Mouse (Mus musculus) spleen, postnatal 4 days (tissue): ENCODE measurements around the gene Cog7.

Source experiments
- DNase-seq, 2 experiments: peaks; one replicate each; pipeline ENCODE4 v3.0.0; 2022; ENCODE audit warnings: low spot score in 2 of 2

The Cog7 gene

GRCm38 (mm10) chr7:121981307-121981871 lies at the start of gene Cog7:
Gene Cog7, minus strand, starts transcription at chr7:121981711.
- DNase-seq = peak; percentile 89 to 97

DNA sequence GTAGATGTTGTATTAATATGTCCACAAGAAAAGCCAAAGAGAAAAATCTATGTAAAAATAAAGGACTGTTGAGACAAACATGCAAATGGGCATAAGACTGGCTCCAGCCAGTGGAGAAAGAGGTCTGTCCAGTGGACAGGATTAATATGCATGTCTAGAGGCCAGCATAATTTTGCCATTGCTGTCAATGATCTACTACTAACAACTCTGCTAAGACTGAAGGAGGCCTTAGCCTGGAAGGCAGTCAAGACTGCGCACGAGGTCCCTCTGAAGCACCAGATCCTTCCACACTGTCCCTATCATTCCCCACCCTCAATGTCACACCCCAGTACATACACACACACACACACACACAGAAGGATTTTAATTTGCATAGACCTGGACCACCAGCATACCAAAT lies 40.6 kb upstream of the Cog7 start:
- no peak for DNase-seq

- DNase-seq = peak; percentile 87 to 92
Observed at GRCm38 (mm10) chr7:122020667-122021354, 39.3 kb upstream of the Cog7 start, which contains the start of gene Gga2. Gene Gga2, minus strand, starts transcription at chr7:122021222.

GRCm38 (mm10) chr7:122020273-122020666 lies 38.8 kb upstream of the Cog7 start:
- DNase-seq = no peak

- no peak for DNase-seq
Observed at GRCm38 (mm10) chr7:122018978-122019377, 37.5 kb upstream of the Cog7 start.

DNA sequence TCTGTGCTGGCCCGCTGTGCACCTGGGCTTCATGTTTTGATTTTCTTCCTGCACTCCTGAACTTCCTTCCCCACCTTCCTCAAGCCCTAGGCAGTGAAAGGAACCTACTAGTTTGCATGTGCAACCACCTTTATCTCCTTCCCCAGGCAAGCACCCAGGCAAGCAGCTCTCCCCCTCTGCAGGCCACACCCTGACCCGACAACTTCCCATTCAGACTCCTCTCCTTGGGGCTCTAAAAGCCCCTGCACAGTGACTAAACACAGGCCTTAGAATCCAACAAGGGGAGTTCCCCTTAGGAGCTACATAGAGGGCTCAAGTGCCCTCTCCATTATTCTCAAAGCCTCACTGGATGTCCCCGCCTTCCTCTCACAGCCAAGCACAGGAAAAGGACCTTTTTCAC lies 36.7 kb upstream of the Cog7 start:
- DNase-seq = peak; percentile 58 to 72

- no peak for DNase-seq
Observed at GRCm38 (mm10) chr7:122015734-122016133, 34.2 kb upstream of the Cog7 start.

DNA sequence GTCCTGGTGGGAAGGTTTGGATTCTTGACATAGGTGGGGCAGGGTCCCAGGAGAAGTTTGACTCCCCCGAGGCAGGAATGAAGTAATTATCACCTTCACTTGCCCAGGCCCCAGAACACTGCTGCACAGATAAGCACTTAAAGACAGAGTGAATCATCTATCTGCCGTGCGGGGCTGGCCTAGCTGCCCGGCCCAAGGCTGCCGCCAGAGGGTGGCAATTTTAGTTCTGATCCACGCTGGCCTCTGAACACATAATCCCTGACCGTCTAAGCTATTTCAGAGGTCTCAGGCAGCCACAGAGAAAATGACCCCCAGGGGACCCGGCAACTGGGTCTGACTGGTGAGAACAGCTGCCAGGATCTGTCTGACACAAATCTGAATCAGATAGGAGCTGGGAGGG lies 33.6 kb upstream of the Cog7 start:
- no peak for DNase-seq

DNA sequence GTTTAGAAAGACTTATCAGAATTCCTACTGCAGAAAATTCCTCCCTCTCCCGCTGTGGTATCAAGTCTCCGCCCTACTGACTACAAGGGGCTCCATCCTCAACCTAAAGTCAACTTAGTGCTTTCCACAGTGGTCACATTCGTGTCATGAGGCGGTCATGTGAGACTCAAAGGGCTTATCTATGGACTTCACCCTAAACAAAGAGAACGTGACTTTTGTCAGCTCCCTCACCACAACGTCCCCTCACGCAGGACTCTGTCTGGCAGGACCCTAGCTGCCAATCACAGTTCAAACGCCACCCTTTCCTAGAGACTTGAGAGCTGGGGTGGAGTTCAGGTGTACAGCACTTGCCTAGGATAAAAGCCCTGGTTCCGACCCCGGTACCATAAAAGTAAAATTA lies 31.4 kb upstream of the Cog7 start:
- no peak for DNase-seq

GRCm38 (mm10) chr7:122012370-122012769 lies 30.9 kb upstream of the Cog7 start:
- no peak for DNase-seq

GRCm38 (mm10) chr7:122000396-122000795 lies 18.9 kb upstream of the Cog7 start:
- no peak for DNase-seq

- DNase-seq = no peak
Observed at GRCm38 (mm10) chr7:121995961-121996360, 14.4 kb upstream of the Cog7 start.

GRCm38 (mm10) chr7:121975031-121975430 lies 6.5 kb downstream of the Cog7 start:
- peak; percentile 52 to 78 for DNase-seq

- no peak for DNase-seq
Observed at GRCm38 (mm10) chr7:121971698-121972097, 9.8 kb downstream of the Cog7 start.

DNA sequence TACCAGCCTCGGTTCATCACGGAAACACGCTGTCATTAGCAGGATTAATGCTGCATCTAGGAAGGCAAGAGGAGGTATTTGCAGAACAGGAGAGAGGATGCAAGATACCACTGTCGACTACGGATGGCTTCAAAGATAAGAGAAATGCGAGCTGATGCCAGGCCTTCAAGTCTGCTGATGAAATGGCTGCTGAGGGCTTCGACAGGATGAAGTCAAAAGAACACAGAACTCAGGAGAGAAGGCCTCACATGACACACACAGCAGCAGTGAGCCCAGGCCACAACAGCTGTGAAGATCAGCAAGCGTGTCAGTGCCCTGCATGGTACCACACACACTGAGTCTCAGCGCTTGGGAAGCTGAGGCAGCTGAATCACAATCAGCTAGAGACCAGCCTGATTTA lies 11.3 kb downstream of the Cog7 start:
- no peak for DNase-seq

GRCm38 (mm10) chr7:121968816-121969215 lies 12.7 kb downstream of the Cog7 start:
- DNase-seq = no peak

- DNase-seq = no peak
Observed at GRCm38 (mm10) chr7:121968242-121968641, 13.3 kb downstream of the Cog7 start.

DNA sequence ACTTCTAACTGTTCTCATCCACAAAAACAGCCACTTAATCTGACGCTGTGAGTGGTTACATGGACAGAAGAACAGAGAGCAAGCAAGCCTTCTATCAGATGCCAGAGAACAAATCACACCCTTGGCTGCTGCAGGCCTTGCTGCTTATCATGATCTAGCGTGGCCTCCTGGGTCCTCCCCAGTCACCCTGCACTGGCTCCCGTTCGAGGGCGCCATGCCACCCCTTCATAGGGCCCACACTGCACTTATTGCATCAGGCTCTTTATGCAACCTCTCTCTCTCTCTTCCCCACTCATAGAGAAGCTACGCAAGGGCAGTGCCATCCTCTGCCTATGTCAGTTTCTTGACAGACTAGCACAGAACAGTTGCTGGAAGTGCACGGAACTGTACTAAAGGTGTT lies 15.3 kb downstream of the Cog7 start:
- DNase-seq = no peak

- DNase-seq = no peak
Observed at GRCm38 (mm10) chr7:121963883-121964398, 17.6 kb downstream of the Cog7 start.

- DNase-seq = no peak
Observed at GRCm38 (mm10) chr7:121962571-121962959, 18.9 kb downstream of the Cog7 start.

- DNase-seq = no peak
Observed at GRCm38 (mm10) chr7:121961913-121962570, 19.5 kb downstream of the Cog7 start.

DNA sequence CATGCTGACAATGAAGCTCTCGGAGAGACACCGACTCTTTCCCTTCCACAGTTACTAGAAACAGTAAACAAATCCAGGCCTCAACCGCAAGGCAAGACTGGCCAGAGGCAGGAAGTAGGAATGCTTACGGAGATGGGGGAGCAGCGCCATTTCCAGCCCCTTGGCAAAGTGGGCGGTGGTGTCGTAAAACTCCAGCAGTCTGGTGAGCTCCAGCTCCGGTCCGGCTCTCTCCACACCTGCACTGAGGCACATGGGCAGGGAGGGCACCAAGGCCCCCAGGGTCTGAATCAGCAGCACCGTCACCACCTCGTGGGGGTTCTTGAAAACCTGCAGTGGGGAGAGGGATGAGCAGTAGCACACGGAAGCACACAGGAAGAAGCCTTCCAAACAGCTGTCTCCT lies 25.7 kb downstream of the Cog7 start:
- DNase-seq = no peak
